Mouse (Mus musculus) bone marrow macrophage, adult 2 months (primary cell): ENCODE results near the gene Sod3. TPM values are rescaled to one million over a fixed set of nuclear protein-coding genes. Genes with fewer than 3 reads are reported as not detected.

Experiments
- H3K27ac ChIP-seq: 2 replicates; pipeline ENCODE4 v1.5.1; 2012; ENCODE audit warnings: low read depth, low read length; ENCODE audit not compliant: insufficient read depth
- H3K4me1 ChIP-seq: 2 replicates; pipeline ENCODE4 v1.6.1; 2012; ENCODE audit warnings: low read length; ENCODE audit not compliant: control insufficient read depth, insufficient read depth
- H3K4me3 ChIP-seq: 2 replicates; pipeline ENCODE4 v1.5.1; 2012; ENCODE audit warnings: mild to moderate bottlenecking, low read length, moderate library complexity; ENCODE audit not compliant: insufficient read depth
- CTCF ChIP-seq: IDR thresholded peaks from 2 replicates; pipeline ENCODE4 v1.5.1; 2012; ENCODE audit warnings: low read depth, mild to moderate bottlenecking, low read length, moderate library complexity
- POLR2A ChIP-seq: IDR thresholded peaks from 2 replicates; pipeline ENCODE4 v1.6.1; 2012; ENCODE audit warnings: mild to moderate bottlenecking, low read depth, low read length, borderline replicate concordance
- polyA plus RNA-seq: library from polyadenylated mRNA; stranded (reverse); fragments of >200 nt; gene quantifications from 2 replicates; pipeline ENCODE4 v1.2.4, GENCODE M21; 2012; ENCODE audit not compliant: missing spikeins, insufficient read depth, insufficient read length

The Sod3 gene
- polyA plus RNA-seq, 1 experiment: 0.39 TPM

GRCm38 (mm10) chr5:52375847-52376246 lies 12.3 kb downstream of the Sod3 start:
- no peak for TF ChIP-seq POLR2A
- no peak for TF ChIP-seq CTCF

GRCm38 (mm10) chr5:52382837-52383236 lies 19.2 kb downstream of the Sod3 start:
- no peak overlapping the region for H3K27ac ChIP-seq
- no peak overlapping the region for H3K4me3 ChIP-seq
- no peaks in the 10 kb centered on the region for H3K4me1 ChIP-seq
- TF ChIP-seq CTCF (no peak), POLR2A (no peak)

More at GRCm38 (mm10) chr5:52375847-52376246, 12.3 kb downstream of the Sod3 start:
- Histone ChIP-seq H3K27ac (no peak overlapping the region), H3K4me1 (no peaks in the 10 kb centered on the region), H3K4me3 (no peak overlapping the region)

- no peak overlapping the region for H3K27ac ChIP-seq
- no peak overlapping the region for H3K4me3 ChIP-seq
- H3K4me1 ChIP-seq: no peaks in the 10 kb centered on the region
- no peak for TF ChIP-seq CTCF
- no peak for TF ChIP-seq POLR2A
Measured at GRCm38 (mm10) chr5:52383748-52384147, 20.2 kb downstream of the Sod3 start.

GRCm38 (mm10) chr5:52386016-52386415 lies 22.4 kb downstream of the Sod3 start:
- TF ChIP-seq POLR2A (no peak), CTCF (no peak)
- no peaks in the 10 kb centered on the region for H3K4me1 ChIP-seq
- H3K27ac ChIP-seq: no peak overlapping the region
- no peak overlapping the region for H3K4me3 ChIP-seq

GRCm38 (mm10) chr5:52388092-52388749 lies 24.6 kb downstream of the Sod3 start:
- Histone ChIP-seq H3K4me1 (no peaks in the 10 kb centered on the region), H3K4me3 (no peak overlapping the region), H3K27ac (no peak overlapping the region)
- no peak for TF ChIP-seq CTCF
- no peak for TF ChIP-seq POLR2A

GRCm38 (mm10) chr5:52390381-52390780 lies 26.8 kb downstream of the Sod3 start:
- Histone ChIP-seq H3K4me3 (no peak overlapping the region), H3K4me1 (no peaks in the 10 kb centered on the region), H3K27ac (no peak overlapping the region)
- TF ChIP-seq POLR2A (no peak), CTCF (no peak)

GRCm38 (mm10) chr5:52391471-52391870 lies 27.9 kb downstream of the Sod3 start:
- Histone ChIP-seq H3K27ac (no peak overlapping the region), H3K4me3 (no peak overlapping the region), H3K4me1 (no peaks in the 10 kb centered on the region)
- no peak for TF ChIP-seq POLR2A
- no peak for TF ChIP-seq CTCF

GRCm38 (mm10) chr5:52393756-52394155 lies 30.2 kb downstream of the Sod3 start:
- Histone ChIP-seq H3K4me1 (no peaks in the 10 kb centered on the region), H3K4me3 (no peak overlapping the region)
- no peak for TF ChIP-seq POLR2A
- TF ChIP-seq CTCF: no peak

GRCm38 (mm10) chr5:52404373-52404772 lies 40.8 kb downstream of the Sod3 start:
- TF ChIP-seq CTCF (no peak), POLR2A (no peak)
- Histone ChIP-seq H3K4me1 (no peaks in the 10 kb centered on the region), H3K27ac (no peak overlapping the region), H3K4me3 (no peak overlapping the region)

More at GRCm38 (mm10) chr5:52393756-52394155, 30.2 kb downstream of the Sod3 start:
- H3K27ac ChIP-seq: no peak overlapping the region

- TF ChIP-seq POLR2A (no peak), CTCF (no peak)
- no peak overlapping the region for H3K27ac ChIP-seq
- H3K4me3 ChIP-seq: no peak overlapping the region
- H3K4me1 ChIP-seq: no peaks in the 10 kb centered on the region
Measured at GRCm38 (mm10) chr5:52408668-52409315, 45.2 kb downstream of the Sod3 start.

GRCm38 (mm10) chr5:52410197-52410596 lies 46.6 kb downstream of the Sod3 start:
- TF ChIP-seq CTCF (no peak), POLR2A (no peak)
- no peak overlapping the region for H3K27ac ChIP-seq
- H3K4me1 ChIP-seq: no peaks in the 10 kb centered on the region
- no peak overlapping the region for H3K4me3 ChIP-seq
